Mouse (Mus musculus) kidney, postnatal 10 days (tissue): ENCODE results near the gene Tex261.
A peak's percentile ranks its signal among the peaks of the same experiment; 100 is the strongest.

Experiments
- DNase-seq: peaks from one replicate; pipeline ENCODE4 v3.0.0; 2021; ENCODE audit warnings: mixed read lengths

The Tex261 gene

DNA sequence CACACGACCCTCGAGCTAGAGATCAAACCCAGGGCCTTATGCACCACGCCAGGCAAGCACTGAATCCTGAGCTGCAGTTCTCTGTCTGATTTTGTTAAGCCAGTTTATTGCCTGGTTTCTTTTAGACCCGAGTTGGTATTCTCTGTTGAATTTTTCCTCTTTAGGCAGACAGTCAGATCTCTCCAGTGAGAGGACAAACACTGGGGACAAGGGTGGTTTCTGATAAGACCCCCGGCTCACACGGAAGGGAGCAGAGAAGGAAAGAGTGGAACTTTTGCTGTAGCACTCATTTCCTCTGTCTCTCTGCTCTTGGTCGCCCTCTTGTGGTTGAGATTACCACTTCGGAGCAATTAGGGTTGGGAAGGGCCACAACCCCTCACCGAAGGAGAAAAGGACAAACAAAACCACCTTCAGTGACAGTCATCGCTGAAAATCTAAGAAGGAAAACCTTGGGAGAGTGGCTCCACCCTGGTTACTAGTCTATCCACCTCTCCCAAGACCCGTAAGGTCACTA, 25.4 kb downstream of the Tex261 start:
- peak; percentile 83 for DNase-seq

DNA sequence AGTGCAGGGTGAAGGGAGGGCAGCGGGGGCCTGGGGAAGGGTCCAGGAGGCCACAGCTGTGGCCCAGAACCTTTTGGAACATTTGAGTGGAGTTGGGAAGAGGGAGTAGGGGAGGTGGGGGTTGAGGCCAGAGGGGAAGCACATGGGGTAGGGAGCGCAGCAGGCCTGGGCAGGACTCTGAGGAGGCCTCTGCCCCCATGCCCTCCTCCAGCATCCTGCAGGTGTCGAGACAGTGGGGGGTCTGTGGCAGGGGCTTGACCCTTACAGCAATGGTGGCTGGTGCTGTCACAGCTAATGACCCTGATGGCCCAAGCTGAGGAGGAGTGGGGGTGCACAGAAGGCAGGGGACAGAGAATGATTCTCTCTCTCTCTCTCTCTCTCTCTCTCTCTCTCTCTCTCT, 26.3 kb downstream of the Tex261 start:
- no peak for DNase-seq

DNA sequence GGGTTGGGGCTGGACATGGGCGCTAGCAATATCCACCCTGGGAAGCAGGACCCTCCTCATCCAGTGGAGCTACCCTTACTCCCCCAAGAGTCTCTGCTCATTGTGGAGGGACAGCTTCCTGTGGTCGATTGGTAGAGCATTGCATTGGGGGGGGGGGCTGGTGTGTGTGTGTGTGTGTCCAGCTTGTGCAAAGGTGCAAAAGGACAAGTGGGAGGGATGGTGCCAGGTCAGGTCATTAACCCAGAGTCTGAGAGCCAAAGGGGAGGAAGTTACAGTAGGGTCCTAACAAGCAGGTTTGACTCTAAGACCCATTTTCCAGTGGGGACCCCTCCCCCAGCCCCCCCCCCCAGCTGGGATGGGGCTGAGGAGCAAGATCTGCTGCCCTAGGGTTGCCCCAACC, 30.1 kb downstream of the Tex261 start:
- DNase-seq, result no peak

DNA sequence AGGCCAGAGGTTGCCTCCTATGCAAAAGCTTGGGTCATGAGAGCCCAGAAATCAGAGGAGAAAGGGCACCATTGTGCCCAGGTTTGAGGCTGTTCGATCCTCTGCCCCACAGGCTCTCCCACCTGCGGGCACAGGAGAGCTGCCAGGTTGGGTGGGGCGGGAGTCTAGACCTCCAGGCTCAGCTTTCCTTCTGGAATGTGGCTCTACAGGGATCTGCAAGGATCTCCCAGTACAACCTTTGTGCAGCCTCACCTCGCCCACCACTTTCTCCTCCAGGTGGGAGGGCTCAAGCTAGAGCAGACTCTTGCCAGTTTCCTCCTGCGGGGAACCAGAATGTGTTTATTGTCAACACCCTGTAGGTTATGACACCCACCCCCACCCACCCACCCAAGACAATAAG, 31.1 kb downstream of the Tex261 start:
- peak; percentile 25 for DNase-seq

DNA sequence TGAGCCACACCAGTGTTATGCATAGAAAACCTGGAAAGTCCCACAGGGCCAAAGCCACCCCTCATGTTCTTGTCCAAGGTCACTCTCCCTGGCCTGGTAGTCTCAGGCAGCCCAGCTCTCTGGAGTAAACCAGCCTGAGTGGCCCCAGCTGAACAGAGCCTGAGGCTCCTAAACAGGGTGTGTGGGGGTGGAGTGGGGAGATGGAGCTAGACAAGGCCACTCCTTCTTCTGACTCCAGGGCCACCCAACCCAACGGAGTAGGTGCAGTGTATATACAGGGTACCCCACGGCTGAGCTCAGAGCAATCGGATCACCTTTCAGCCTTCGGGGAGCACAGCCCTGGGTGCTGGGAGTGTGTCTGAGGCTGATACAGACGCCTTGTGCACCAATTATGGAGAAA, 31.5 kb downstream of the Tex261 start:
- peak; percentile 65 for DNase-seq

DNA sequence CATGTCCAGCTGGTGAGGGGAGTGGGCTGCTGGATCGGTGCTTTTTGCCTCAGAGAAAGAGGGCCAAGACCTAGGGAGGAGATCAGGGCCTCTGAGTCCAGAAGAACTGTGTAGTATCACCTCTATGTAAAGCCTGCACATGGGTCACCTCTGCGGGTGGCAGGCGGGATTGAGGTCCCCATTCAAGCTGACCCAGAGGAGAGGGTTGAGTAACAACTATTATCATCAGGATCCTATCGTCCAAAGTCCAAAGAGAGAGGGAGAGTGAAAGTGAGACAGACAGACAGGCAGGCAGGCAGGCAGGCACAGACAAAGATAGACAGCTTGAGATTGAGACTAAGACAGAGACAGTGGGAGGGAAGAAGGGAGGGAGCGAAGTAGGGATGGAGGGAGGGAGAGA, 32.4 kb downstream of the Tex261 start:
- DNase-seq, result no peak

DNA sequence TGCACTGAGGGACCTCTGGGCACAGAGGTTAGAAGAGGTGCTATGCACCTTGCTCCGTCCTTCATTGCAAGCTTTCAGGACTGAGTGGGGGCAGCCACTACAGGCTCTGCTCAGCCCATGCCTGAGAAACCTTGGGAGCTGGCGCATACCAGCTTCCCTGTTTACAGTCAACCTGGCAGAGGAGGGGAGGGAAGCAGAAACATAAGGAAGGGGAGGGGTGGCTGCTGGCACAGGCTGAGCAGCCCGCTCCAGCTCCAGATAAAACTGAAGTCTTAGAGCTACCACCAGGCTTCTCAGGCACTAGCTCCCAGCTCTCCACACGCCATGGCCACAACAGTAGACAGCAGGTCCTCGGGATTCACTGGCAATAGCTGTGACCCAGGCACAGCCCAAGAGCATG, 32.9 kb downstream of the Tex261 start, which contains the start of gene Atp6v1b1:
Gene Atp6v1b1, plus strand, starts transcription at position 230 of the 400 bp plus-strand sequence.
- DNase-seq, result peak; percentile 58

DNA sequence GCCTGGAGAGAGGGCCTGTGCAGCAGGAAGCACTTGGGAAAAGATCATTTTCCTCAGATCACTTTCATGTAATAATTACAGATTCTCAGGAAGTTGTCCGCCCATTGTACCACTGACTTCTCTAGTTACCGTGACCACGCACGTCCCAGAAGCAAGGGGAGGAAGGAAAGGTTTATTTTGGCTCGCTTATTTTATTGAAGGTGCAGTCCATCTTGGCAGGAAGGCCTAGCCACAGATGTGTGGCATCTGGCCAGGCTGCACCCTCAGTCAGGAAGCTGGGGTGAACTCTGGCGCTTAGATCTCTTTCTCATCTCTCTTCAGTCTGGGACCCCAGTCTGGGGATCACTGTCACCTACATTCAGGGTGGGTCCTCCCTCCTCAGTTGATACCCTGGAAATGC, 37.0 kb downstream of the Tex261 start:
- no peak for DNase-seq

DNA sequence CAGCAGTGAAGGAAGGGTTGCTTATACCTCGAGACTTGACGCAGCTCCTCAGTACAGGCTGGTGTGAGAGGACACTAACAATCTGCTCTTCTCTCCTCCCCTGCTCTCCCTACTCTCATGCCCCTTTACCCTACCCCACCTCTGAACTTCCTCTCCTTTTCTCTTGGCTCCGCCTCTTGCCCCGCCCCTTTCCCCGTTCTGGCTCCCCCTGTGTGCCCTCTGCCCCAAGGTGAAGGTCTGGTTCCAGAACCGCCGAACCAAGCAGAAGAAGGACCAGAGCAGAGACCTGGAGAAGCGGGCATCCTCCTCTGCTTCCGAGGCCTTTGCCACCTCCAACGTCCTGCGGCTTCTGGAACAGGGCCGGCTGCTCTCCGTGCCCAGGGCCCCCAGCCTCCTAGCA, 38.3 kb downstream of the Tex261 start:
- DNase-seq, result no peak

DNA sequence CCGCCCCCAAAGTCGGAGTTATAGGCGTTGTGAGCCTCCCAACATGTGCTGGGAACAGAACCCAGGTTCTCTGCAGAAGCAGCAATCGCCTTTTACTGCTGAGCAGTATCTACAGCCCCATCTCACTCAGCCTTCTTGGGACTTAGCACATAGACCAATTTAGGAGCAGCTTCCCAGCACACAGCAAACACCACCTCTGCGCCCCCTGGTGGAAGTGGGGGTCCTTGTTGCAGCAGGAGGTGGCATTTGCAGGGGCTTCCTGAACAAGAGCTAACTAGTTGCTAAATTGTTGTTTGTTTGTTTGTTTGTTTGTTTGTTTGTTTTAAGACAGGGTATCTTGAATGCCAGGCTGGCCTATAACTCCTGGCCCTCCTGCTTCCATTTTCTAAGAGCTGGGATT, 44.5 kb downstream of the Tex261 start:
- peak; percentile 88 for DNase-seq

DNA sequence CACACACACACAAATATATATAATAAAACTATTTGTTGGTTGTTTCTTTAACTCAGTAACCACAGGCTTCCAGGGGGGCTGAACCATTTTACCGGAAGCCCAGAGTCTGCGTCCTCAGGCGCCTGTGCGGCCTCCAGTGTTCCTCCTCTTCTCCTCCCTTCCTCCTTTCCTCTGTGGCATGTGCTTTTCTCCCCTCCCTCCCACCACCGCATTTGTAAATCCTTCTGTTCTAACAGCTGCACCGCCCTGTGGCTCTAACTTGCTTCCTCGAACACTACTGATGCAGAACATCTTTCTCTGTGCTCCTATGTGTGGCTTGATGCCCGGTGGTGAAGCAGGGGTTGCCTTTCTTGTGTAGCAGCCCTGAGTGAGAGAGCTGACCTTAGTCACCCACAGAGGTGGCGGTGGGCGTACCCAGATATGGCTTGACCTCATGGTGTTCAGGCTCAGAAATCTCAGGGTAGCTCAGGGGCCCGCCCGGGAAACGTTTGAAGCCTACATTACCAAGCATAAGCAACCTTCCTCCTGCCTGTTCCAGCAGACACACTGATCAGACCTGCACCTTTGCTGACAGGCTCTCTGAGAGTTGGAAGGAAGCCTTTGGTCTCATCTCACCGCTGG, 46.2 kb downstream of the Tex261 start:
- no peak for DNase-seq

DNA sequence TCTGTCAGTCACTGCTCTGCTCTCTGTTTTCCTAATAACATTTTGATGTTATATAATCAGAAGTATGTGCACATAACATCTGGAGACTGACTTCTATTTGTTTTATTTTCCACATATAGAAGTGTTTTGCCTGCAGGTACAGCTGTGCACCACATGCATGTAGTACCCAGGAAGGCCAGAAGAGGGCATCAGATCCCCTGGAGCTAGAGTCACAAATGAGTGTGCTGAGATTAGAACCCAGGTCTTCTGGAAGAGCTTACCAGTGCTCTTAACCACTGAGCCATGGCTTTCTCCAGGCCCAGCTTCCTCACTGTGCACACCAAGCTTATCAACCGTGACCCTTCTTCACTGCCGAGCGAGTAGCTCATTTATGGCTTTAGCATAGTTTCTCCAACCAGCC, 47.1 kb downstream of the Tex261 start:
- DNase-seq, result peak; percentile 48

DNA sequence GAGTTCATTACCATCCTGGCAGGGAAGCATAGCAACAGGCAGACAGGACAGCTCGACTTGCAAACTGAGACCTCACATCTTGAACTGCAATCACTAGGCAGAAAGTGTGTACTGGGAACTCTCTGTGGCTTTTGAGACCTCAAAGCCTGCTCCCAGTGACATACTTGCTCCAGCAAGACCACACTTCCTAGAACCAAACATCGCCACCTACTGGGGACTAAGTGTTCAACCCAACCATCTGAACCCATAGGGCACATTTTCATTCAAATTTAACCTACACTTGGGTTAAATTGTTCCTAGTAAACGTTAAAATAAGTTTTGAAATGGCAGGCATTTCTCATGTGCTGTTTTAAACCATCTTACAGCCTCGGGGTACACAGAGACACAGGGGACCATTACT, 48.4 kb downstream of the Tex261 start:
- no peak for DNase-seq

DNA sequence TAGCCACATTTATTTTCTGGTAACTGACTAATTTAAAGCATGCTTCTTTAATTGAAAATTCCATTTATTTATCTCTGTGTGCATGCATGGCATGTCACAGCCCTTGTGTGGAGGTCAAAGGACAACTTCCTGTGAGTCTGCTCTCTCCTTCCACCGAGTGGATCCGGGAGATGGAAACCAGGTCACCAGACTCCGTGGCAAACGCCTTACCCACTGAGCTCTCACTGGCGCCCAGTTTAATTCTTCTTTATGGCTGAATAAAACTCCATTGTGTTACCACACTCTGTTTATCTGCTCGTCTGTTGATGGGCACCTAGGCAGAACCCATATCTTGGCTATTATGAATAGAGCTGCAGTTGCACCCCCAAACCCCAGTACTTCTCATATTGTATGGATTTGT, 53.1 kb downstream of the Tex261 start:
- DNase-seq, result no peak
